Mouse (Mus musculus) left cerebral cortex, adult 18-20 months (tissue): ENCODE results near the gene Spg20. TPM values are rescaled to one million over a fixed set of nuclear protein-coding genes. Genes with fewer than 3 reads are reported as not detected.
A peak's percentile ranks its signal among the peaks of the same experiment; 100 is the strongest.

Experiments
- DNase-seq, 2 experiments: peaks; one replicate each; pipeline ENCODE4 v3.0.0; 2021 to 2022; ENCODE audit warnings: low spot score in 2 of 2, mixed read lengths in 1 of 2
- microRNA-seq, 2 experiments: library from miRNA; unstranded; fragments of <30 nt; microRNA quantifications; one replicate each; pipeline ENCODE4 v1.2.0; 2021
- total RNA-seq, 2 experiments: library from RNA; stranded (reverse); gene quantifications; 2 replicates each; pipeline ENCODE4 v1.2.3; 2021

Spg20 gene
- total RNA-seq, 2 experiments from 2014 or later: 33.7 to 36.3 TPM

- DNase-seq: no peak
Measured at GRCm38 (mm10) chr3:55146441-55146840, 34.5 kb downstream of the Spg20 start.

GRCm38 (mm10) chr3:55147156-55147555 lies 35.2 kb downstream of the Spg20 start:
- no peak for DNase-seq

GRCm38 (mm10) chr3:55148091-55148490 lies 36.2 kb downstream of the Spg20 start:
- DNase-seq: no peak

GRCm38 (mm10) chr3:55151656-55152433 lies 39.9 kb downstream of the Spg20 start:
- DNase-seq: peak; percentile 66 to 76

- no peak for DNase-seq
Measured at GRCm38 (mm10) chr3:55152673-55153334, 40.9 kb downstream of the Spg20 start.

GRCm38 (mm10) chr3:55154163-55154562 lies 42.3 kb downstream of the Spg20 start:
- DNase-seq: peak; percentile 18 to 45

- DNase-seq: no peak
Measured at GRCm38 (mm10) chr3:55157413-55157812, 45.5 kb downstream of the Spg20 start.

- no peak for DNase-seq
Measured at GRCm38 (mm10) chr3:55161144-55161543, 49.2 kb downstream of the Spg20 start.

GRCm38 (mm10) chr3:55163510-55163909 lies 51.6 kb downstream of the Spg20 start:
- DNase-seq: no peak

GRCm38 (mm10) chr3:55172478-55172877 lies 60.6 kb downstream of the Spg20 start:
- no peak for DNase-seq

- DNase-seq: no peak
Measured at GRCm38 (mm10) chr3:55177271-55177670, 65.4 kb downstream of the Spg20 start.

GRCm38 (mm10) chr3:55181766-55182165 lies 69.9 kb downstream of the Spg20 start, which contains the start of gene Sohlh2:
TSS of gene Sohlh2 (plus strand) at chr3:55182028.
- DNase-seq: no peak

Small RNAs within 50 kb of the gene (microRNA-seq; reads per million reads assigned to microRNA genes)
- gene Gm22029: 0 reads per million in 2 experiments

Other genes starting within 250 kb of the Spg20 start
- 10 to 100 TPM; 22.9 to 26.8 TPM for gene Sertm1, start 196.2 kb upstream of the Spg20 start, total RNA-seq
- gene Ccna1, start 56.6 kb upstream of the Spg20 start, total RNA-seq: 1 to 10 TPM; 1.7 to 2.2 TPM
- gene Ccdc169, start 25.2 kb downstream of the Spg20 start, total RNA-seq: under 1 TPM in 1 of 2 experiments, not detected in 1; 0.12 TPM
- not detected for gene Sohlh2, start 69.9 kb downstream of the Spg20 start, total RNA-seq
- gene Dclk1, start 130.3 kb downstream of the Spg20 start, total RNA-seq: 100 to 1,000 TPM; 785 to 850 TPM